Mouse (Mus musculus): Measurements from ENCODE around the gene Gm10518. TPM values are rescaled to one million over a fixed set of nuclear protein-coding genes. Genes with fewer than 3 reads are reported as not detected.

Gene Gm10518
- not detected in 2 replicates for polyA plus RNA-seq (2012)

GRCm38 (mm10) chr1:179802610-179803512 is at the start of gene Gm10518:
Gene Gm10518, plus strand, starts transcription at chr1:179803376.
- Histone ChIP-seq H3K9me3 (ENCODE audit: control insufficient read depth, low read length) (no peaks in the 10 kb centered on the region), H3K4me3 (replicated peaks) (peak within 1 kb of the TSS; percentile 98), H3K36me3 (ENCODE audit: control insufficient read depth) (peaks cover 35% of the 10 kb centered on the region), H3K4me1 (ENCODE audit: control insufficient read depth) (peaks cover 70% of the 10 kb centered on the region), H3K27me3 (ENCODE audit: control insufficient read depth) (no peaks in the 10 kb centered on the region)
- TF ChIP-seq GATA1 (IDR thresholded peaks at IDR 0.05; ENCODE audit: low read length) (no peak), TAL1 (IDR thresholded peaks at IDR 0.05; ENCODE audit: low read length) (no peak)

- Histone ChIP-seq H3K9me3 (ENCODE audit: control insufficient read depth, low read length) (no peaks in the 10 kb centered on the region), H3K4me1 (ENCODE audit: control insufficient read depth) (no peaks in the 10 kb centered on the region), H3K4me3 (replicated peaks) (no peak overlapping the region), H3K36me3 (ENCODE audit: control insufficient read depth) (peaks cover 100% of the 10 kb centered on the region), H3K27me3 (ENCODE audit: control insufficient read depth) (no peaks in the 10 kb centered on the region)
- TF ChIP-seq TAL1 (IDR thresholded peaks at IDR 0.05; ENCODE audit: low read length) (no peak), GATA1 (IDR thresholded peaks at IDR 0.05; ENCODE audit: low read length) (no peak)
Observed at GRCm38 (mm10) chr1:179756477-179756876, 46.7 kb upstream of the Gm10518 start.

- Histone ChIP-seq H3K4me3 (replicated peaks) (no peak overlapping the region), H3K27me3 (ENCODE audit: control insufficient read depth) (no peaks in the 10 kb centered on the region), H3K9me3 (ENCODE audit: control insufficient read depth, low read length) (no peaks in the 10 kb centered on the region), H3K4me1 (ENCODE audit: control insufficient read depth) (no peaks in the 10 kb centered on the region), H3K36me3 (ENCODE audit: control insufficient read depth) (peaks cover 100% of the 10 kb centered on the region)
- no peak for TF ChIP-seq TAL1 (IDR thresholded peaks at IDR 0.05; ENCODE audit: low read length)
- no peak for TF ChIP-seq GATA1 (IDR thresholded peaks at IDR 0.05; ENCODE audit: low read length)
Observed at GRCm38 (mm10) chr1:179760086-179760485, 43.1 kb upstream of the Gm10518 start.

- TF ChIP-seq TAL1 (IDR thresholded peaks at IDR 0.05; ENCODE audit: low read length) (no peak), GATA1 (IDR thresholded peaks at IDR 0.05; ENCODE audit: low read length) (no peak)
- Histone ChIP-seq H3K36me3 (ENCODE audit: control insufficient read depth) (peaks cover 100% of the 10 kb centered on the region), H3K27me3 (ENCODE audit: control insufficient read depth) (no peaks in the 10 kb centered on the region), H3K4me3 (replicated peaks) (no peak overlapping the region), H3K4me1 (ENCODE audit: control insufficient read depth) (no peaks in the 10 kb centered on the region), H3K9me3 (ENCODE audit: control insufficient read depth, low read length) (no peaks in the 10 kb centered on the region)
Observed at GRCm38 (mm10) chr1:179760553-179760952, 42.6 kb upstream of the Gm10518 start.

- H3K4me3 ChIP-seq (replicated peaks): no peak overlapping the region
- TF ChIP-seq TAL1 (IDR thresholded peaks at IDR 0.05; ENCODE audit: low read length) (no peak), GATA1 (IDR thresholded peaks at IDR 0.05; ENCODE audit: low read length) (no peak)
- H3K9me3 ChIP-seq (ENCODE audit: control insufficient read depth, low read length): no peaks in the 10 kb centered on the region
- no peaks in the 10 kb centered on the region for H3K27me3 ChIP-seq (ENCODE audit: control insufficient read depth)
- H3K36me3 ChIP-seq (ENCODE audit: control insufficient read depth): peaks cover 100% of the 10 kb centered on the region
- no peaks in the 10 kb centered on the region for H3K4me1 ChIP-seq (ENCODE audit: control insufficient read depth)
Observed at GRCm38 (mm10) chr1:179776831-179777230, 26.3 kb upstream of the Gm10518 start.

GRCm38 (mm10) chr1:179784098-179784497 is 19.1 kb upstream of the Gm10518 start:
- Histone ChIP-seq H3K27me3 (ENCODE audit: control insufficient read depth) (no peaks in the 10 kb centered on the region), H3K4me3 (replicated peaks) (no peak overlapping the region), H3K9me3 (ENCODE audit: control insufficient read depth, low read length) (no peaks in the 10 kb centered on the region), H3K4me1 (ENCODE audit: control insufficient read depth) (no peaks in the 10 kb centered on the region), H3K36me3 (ENCODE audit: control insufficient read depth) (peaks cover 99% of the 10 kb centered on the region)
- TF ChIP-seq GATA1 (IDR thresholded peaks at IDR 0.05; ENCODE audit: low read length): no peak

- Histone ChIP-seq H3K4me1 (ENCODE audit: control insufficient read depth) (no peaks in the 10 kb centered on the region), H3K4me3 (replicated peaks) (no peak overlapping the region), H3K36me3 (ENCODE audit: control insufficient read depth) (peaks cover 99% of the 10 kb centered on the region), H3K9me3 (ENCODE audit: control insufficient read depth, low read length) (no peaks in the 10 kb centered on the region), H3K27me3 (ENCODE audit: control insufficient read depth) (no peaks in the 10 kb centered on the region)
- no peak for TF ChIP-seq TAL1 (IDR thresholded peaks at IDR 0.05; ENCODE audit: low read length)
- no peak for TF ChIP-seq GATA1 (IDR thresholded peaks at IDR 0.05; ENCODE audit: low read length)
Observed at GRCm38 (mm10) chr1:179785502-179785901, 17.7 kb upstream of the Gm10518 start.

- Histone ChIP-seq H3K36me3 (ENCODE audit: control insufficient read depth) (peaks cover 99% of the 10 kb centered on the region), H3K4me3 (replicated peaks) (no peak overlapping the region), H3K27me3 (ENCODE audit: control insufficient read depth) (no peaks in the 10 kb centered on the region), H3K4me1 (ENCODE audit: control insufficient read depth) (peaks cover 7% of the 10 kb centered on the region), H3K9me3 (ENCODE audit: control insufficient read depth, low read length) (no peaks in the 10 kb centered on the region)
- no peak for TF ChIP-seq GATA1 (IDR thresholded peaks at IDR 0.05; ENCODE audit: low read length)
- no peak for TF ChIP-seq TAL1 (IDR thresholded peaks at IDR 0.05; ENCODE audit: low read length)
Observed at GRCm38 (mm10) chr1:179787281-179787680, 15.9 kb upstream of the Gm10518 start.

GRCm38 (mm10) chr1:179798794-179799193 is 4.4 kb upstream of the Gm10518 start:
- Histone ChIP-seq H3K4me1 (ENCODE audit: control insufficient read depth) (peaks cover 31% of the 10 kb centered on the region), H3K27me3 (ENCODE audit: control insufficient read depth) (no peaks in the 10 kb centered on the region), H3K4me3 (replicated peaks) (no peak overlapping the region), H3K36me3 (ENCODE audit: control insufficient read depth) (peaks cover 74% of the 10 kb centered on the region), H3K9me3 (ENCODE audit: control insufficient read depth, low read length) (no peaks in the 10 kb centered on the region)
- TF ChIP-seq TAL1 (IDR thresholded peaks at IDR 0.05; ENCODE audit: low read length) (no peak), GATA1 (IDR thresholded peaks at IDR 0.05; ENCODE audit: low read length) (no peak)

All from erythroblast, embryonic 14.5 days (primary cell).